Mouse (Mus musculus) gastrocnemius, postnatal 4 days (tissue): ENCODE measurements around the gene Usp35. TPM values are rescaled to one million over a fixed set of nuclear protein-coding genes. Genes with fewer than 3 reads are reported as not detected.

ENCODE experiments used
- DNase-seq, 2 experiments: peaks; one replicate each; pipeline ENCODE4 v3.0.0; 2021 to 2022; ENCODE audit warnings: low spot score in 2 of 2, mixed read lengths in 2 of 2
- total RNA-seq, 2 experiments: library from RNA; stranded (reverse); gene quantifications; 2 replicates each; pipeline ENCODE4 v1.2.3; 2021

The Usp35 gene
- total RNA-seq, 2 experiments from 2014 or later = 1.9 to 2.5 TPM

GRCm38 (mm10) chr7:97270367-97270766 lies 61.5 kb downstream of the Usp35 start:
- no peak for DNase-seq

DNA sequence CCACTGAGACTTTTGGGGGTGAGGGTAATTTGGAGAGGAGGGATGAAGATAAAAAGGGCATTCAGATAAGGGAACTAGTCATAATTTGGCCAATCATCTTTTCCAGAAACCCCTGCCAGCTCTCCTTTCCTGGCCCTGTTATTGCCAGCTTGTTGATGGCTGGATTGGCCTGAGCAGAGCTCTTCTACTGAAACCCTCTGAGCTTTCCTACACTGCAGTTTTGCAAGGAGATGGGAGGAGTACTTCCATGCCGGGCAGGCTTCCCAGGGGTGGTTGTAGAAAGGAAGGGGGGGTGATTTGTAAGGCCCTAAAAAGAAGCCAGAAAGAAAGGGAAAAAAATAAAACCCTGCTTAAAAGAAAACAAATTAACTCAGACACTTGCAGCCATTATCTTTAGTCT lies 69.3 kb downstream of the Usp35 start:
- peak in 1 of 2 experiments; percentile 30 for DNase-seq

Other genes starting within 250 kb of the Usp35 start
- 1 to 10 TPM; 2.0 to 2.7 TPM for gene Kctd21, start 307 bp upstream of the Usp35 start, total RNA-seq
- gene Alg8, start 39.6 kb upstream of the Usp35 start, total RNA-seq = 1 to 10 TPM; 7.9 to 8.1 TPM
- gene Ndufc2, start 68.0 kb upstream of the Usp35 start, total RNA-seq = 100 to 1,000 TPM; 255 to 257 TPM
- 10 to 100 TPM; 53.7 to 60.9 TPM for gene Thrsp, start 85.7 kb upstream of the Usp35 start, total RNA-seq
- gene Kctd14, start 119.3 kb upstream of the Usp35 start, total RNA-seq = under 1 TPM; 0.44 to 0.56 TPM
- 10 to 100 TPM; 39.0 to 44.9 TPM for gene Ints4, start 148.9 kb upstream of the Usp35 start, total RNA-seq
- gene Aamdc, start 247.5 kb upstream of the Usp35 start, total RNA-seq = 100 to 1,000 TPM in 1 of 2 experiments, 10 to 100 TPM in 1; 99.2 to 120 TPM
- gene Rsf1, start 247.9 kb upstream of the Usp35 start, total RNA-seq = 10 to 100 TPM; 24.0 to 26.1 TPM